Mouse (Mus musculus) neutrophil, adult 5-6 weeks (primary cell): ENCODE results near the gene Dcaf12. TPM values are rescaled to one million over a fixed set of nuclear protein-coding genes. Genes with fewer than 3 reads are reported as not detected.

Source experiments
- ATAC-seq: fragments of 151-379, 151-347 bp; 2 replicates; pipeline ENCODE4 v1.8.0; 2017; ENCODE audit warnings: mild to moderate bottlenecking, moderate TSS enrichment; ENCODE audit not compliant: insufficient number of reproducible peaks, poor library complexity, low FRiP score, severe bottlenecking; ENCODE audit errors: extremely low read depth
- total RNA-seq: library from RNA; stranded (forward); fragments of 200-1000 nt; gene quantifications from 2 replicates; pipeline ENCODE4 v1.2.3, GENCODE M21; 2017

The Dcaf12 gene
- total RNA-seq = 83.2 and 88.3 TPM in 2 replicates

- peak; percentile 92 for ATAC-seq
These were observed at the start of gene Dcaf12 for GRCm38 (mm10) chr4:41314141-41315129. Gene Dcaf12 (minus strand): TSS chr4:41314889.

- no peak for ATAC-seq
These were observed 46.4 kb upstream of the Dcaf12 start for GRCm38 (mm10) chr4:41361059-41361458.

- no peak for ATAC-seq
These were observed 44.7 kb upstream of the Dcaf12 start for GRCm38 (mm10) chr4:41359358-41359757.

- ATAC-seq = peak; percentile 41; the same call in 1 of the 2 replicates
These were observed 44.0 kb upstream of the Dcaf12 start for GRCm38 (mm10) chr4:41358669-41359068.

- ATAC-seq = no peak
These were observed 42.5 kb upstream of the Dcaf12 start for GRCm38 (mm10) chr4:41357154-41357553.

GRCm38 (mm10) chr4:41353265-41353664 is 38.6 kb upstream of the Dcaf12 start:
- ATAC-seq = peak; percentile 52; the same call in 1 of the 2 replicates

GRCm38 (mm10) chr4:41352758-41353157 is 38.1 kb upstream of the Dcaf12 start:
- ATAC-seq = no peak

- ATAC-seq = no peak
These were observed 34.5 kb upstream of the Dcaf12 start for GRCm38 (mm10) chr4:41349199-41349591.

GRCm38 (mm10) chr4:41348584-41349198 is 34.0 kb upstream of the Dcaf12 start, which contains the start of gene Ubap1:
Gene Ubap1 (plus strand): TSS chr4:41348996.
- peak; percentile 97 for ATAC-seq

GRCm38 (mm10) chr4:41347839-41348238 is 33.1 kb upstream of the Dcaf12 start:
- peak; percentile 14; the same call in 1 of the 2 replicates for ATAC-seq

- no peak for ATAC-seq
These were observed 31.3 kb upstream of the Dcaf12 start for GRCm38 (mm10) chr4:41346011-41346410.

GRCm38 (mm10) chr4:41340912-41341550 is 26.3 kb upstream of the Dcaf12 start:
- no peak for ATAC-seq

- no peak for ATAC-seq
These were observed 21.9 kb upstream of the Dcaf12 start for GRCm38 (mm10) chr4:41336546-41336945.

GRCm38 (mm10) chr4:41331698-41332421 is 17.2 kb upstream of the Dcaf12 start:
- ATAC-seq = no peak

GRCm38 (mm10) chr4:41331085-41331484 is 16.4 kb upstream of the Dcaf12 start:
- ATAC-seq = no peak

GRCm38 (mm10) chr4:41329481-41329880 is 14.8 kb upstream of the Dcaf12 start:
- ATAC-seq = no peak

GRCm38 (mm10) chr4:41326876-41327275 is 12.2 kb upstream of the Dcaf12 start:
- ATAC-seq = no peak

- no peak for ATAC-seq
These were observed 6.3 kb upstream of the Dcaf12 start for GRCm38 (mm10) chr4:41320971-41321370.

- ATAC-seq = no peak
These were observed 3.6 kb upstream of the Dcaf12 start for GRCm38 (mm10) chr4:41318267-41318666.
